Mouse (Mus musculus) left cerebral cortex, postnatal 10 days (tissue): ENCODE measurements around the gene Dennd5a. TPM values are rescaled to one million over a fixed set of nuclear protein-coding genes. Genes with fewer than 3 reads are reported as not detected.

Experiments
- DNase-seq, 2 experiments: peaks; one replicate each; pipeline ENCODE4 v3.0.0; 2021 to 2022; ENCODE audit warnings: low spot score in 2 of 2, mixed read lengths in 1 of 2; ENCODE audit errors: extremely low spot score in 1 of 2
- intact Hi-C: fragments of 180-260 bp; cut with DNase I; formaldehyde crosslinking; loops from one replicate; pipeline ENCODE4 v1.15.1; 2025
- total RNA-seq, 2 experiments: library from RNA; stranded (reverse); gene quantifications; 2 replicates each; pipeline ENCODE4 v1.2.3; 2021

Gene Dennd5a
- total RNA-seq, 2 experiments from 2014 or later: 150 to 152 TPM

DNA sequence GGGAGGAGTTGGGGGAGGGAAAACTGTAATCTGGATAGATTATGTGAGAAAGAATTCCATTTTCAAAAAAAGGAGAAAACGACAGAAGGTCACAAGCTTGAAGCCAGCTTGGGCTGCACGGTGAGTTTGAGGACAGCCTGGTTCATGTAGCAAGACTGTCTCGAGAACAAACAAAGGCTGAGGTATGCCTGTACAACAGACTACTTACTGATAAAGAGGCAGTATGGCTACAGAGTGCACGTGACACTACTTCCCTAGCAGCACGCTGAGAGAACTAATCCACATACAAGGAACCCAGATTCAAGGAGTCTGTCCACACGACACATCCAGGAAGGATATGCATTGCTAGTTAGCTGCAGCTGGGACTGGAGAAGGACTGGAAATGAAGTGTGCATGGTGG, 100.9 kb downstream of the Dennd5a start:
- intact Hi-C loops: no loop called here
- no peak for DNase-seq

DNA sequence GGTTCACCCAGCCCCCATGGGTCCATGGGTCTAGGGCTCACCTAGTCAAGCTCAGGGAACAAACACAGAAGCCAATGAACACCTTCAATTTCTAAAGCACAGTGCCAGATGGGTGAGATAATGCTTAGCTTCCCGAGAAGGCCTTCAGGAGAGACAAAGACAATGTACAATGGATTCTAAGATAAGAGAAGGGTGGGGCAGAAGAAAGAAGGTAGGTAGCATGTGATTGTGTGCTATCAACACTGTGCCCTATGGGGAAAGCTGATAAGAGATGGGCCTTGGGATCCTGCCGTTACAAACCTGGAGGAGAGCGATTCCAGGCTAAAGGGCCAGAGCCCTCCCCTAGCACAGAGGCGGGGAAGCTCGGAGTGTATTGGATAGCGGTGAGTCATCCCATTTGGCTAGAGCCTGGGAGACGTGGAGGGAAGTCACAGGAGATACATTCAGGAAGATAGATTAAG, 107.5 kb downstream of the Dennd5a start:
- intact Hi-C loops: no loop called here
- DNase-seq: no peak

DNA sequence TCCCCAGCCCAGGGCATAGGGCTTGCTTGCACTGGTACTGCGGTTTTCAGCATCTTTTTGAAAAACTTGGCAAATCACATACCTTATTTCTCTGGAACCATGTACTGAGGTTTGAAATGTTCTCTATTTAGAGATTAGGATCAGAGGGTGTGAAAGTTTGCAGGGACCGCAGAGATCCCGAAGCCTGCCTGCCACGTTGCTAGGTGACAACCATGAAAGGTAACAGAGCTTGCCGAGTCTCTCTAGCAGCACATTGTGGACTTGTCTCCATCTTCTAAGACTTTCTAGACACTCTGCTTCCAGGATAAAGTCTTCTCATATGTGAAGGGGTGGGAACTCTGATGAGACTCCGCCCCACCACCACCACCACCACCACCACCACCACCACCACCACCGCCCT, 108.3 kb downstream of the Dennd5a start:
- intact Hi-C loops: no loop called here
- DNase-seq: peak in 1 of 2 experiments; percentile 14

- intact Hi-C loops: no loop called here
Measured at GRCm38 (mm10) chr7:109850531-109850930, 109.7 kb downstream of the Dennd5a start.

DNA sequence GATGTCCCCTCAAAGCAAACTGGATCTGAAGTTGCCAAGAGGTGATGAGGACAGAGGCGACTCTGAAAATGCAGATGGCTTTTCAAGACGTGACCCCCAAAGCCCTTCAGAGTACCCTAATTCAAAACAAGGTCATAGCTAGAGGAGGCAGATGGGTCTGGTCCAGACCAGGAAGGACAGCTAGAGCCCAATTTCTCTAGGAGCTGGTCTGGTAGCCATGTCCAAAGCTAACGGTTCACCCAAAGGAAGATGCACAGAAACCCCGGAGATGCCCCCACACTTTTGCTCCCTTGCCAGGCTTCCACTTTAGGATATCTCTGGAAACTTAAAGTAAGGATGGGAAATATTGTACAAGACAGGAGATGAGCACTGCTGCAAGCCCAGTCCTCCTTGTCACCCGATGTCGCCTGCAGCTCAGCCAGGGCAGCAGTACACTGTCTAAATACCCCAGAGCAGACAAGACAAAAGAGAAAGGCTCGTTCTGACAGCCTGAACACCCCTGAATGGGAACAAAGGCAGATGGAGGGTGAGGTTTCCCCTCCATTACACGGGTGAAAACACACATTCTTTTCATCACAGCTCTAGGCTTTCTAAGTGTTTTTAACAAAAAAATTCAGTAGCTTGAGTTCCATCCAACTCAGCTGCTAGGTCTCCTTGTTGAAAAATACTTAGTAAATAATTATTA, 110.4 kb downstream of the Dennd5a start:
- no peak for DNase-seq

More at GRCm38 (mm10) chr7:109850531-109850930, 109.7 kb downstream of the Dennd5a start:
- no peak for DNase-seq

DNA sequence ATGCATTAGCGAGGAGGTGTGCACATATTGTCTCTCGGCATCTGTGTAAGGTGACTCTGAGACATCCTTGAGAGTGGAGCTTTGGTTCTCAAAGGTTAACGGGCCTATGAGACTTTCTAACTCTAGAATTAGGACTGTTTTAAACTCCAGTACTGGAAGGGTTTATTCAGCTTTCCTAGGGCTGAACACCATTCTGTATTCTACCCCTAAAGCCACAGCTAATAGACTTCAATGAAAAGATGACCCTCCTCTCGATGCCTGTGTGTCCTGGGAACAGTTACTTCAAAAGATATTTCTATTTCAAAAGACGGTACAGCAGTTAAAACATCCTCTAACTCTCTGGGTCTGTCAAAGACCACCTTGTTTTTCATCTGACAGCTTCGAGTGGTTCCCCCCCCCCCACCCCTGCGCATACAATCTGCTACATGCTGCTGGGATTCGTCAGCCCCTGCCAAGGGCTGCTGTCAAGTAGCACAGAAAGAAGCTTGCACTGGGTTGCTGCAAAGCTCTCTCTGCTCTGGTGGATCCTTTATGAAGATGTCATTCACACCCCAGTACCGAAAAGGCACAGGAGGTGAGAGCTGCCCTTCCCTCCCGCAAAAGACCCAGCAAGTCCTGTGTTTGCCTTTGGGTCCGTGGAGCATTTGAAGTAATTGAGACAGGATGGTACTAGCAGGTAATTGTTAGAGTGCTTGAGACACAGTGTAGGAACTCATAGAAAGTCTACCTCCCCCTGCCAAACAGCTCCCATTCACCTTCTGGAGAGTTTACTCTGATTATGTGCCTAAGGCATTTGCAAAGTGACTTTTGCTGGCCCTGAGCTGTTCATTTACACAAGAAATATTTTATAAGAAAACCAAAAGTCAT, 111.2 kb downstream of the Dennd5a start:
- intact Hi-C loops: no loop called here

More for the DNA sequence above, 110.4 kb downstream of the Dennd5a start:
- intact Hi-C loops: no loop called here

DNA sequence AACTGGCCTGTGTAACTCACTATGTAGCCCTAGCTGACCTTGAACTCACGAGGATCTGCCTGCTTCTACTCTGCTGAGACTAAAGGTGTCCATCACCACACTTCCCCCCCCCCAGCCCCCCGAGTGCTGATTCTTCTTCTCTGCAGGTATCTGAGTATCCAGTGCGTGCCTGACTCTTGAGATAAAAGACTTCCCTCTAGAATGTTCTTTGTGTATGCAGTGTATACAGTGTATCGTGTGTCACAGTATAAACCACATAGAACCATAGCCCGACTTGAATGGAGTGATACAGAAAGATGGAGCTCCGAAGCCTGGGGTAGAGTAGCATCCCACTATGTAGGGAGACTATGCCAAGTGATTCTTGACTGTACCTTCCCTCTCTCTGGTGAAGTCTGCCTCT, 116.2 kb downstream of the Dennd5a start:
- intact Hi-C loops: no loop called here
- DNase-seq: no peak

More for the DNA sequence above, 111.2 kb downstream of the Dennd5a start:
- DNase-seq: no peak

Other genes with a start within 250 kb of the Dennd5a start
- gene BC051019, start 236.6 kb downstream of the Dennd5a start, total RNA-seq: not detected
- not detected for gene Ascl3, start 228.7 kb downstream of the Dennd5a start, total RNA-seq
- 10 to 100 TPM; 67.3 to 71.1 TPM for gene Tmem9b, start 207.6 kb downstream of the Dennd5a start, total RNA-seq
- gene Nrip3, start 178.4 kb downstream of the Dennd5a start, total RNA-seq: 10 to 100 TPM; 81.7 to 83.3 TPM
- gene Scube2, start 94.8 kb downstream of the Dennd5a start, total RNA-seq: 1 to 10 TPM in 1 of 2 experiments, under 1 TPM in 1; 0.79 to 1.1 TPM
- gene Tmem41b, start 26.5 kb upstream of the Dennd5a start, total RNA-seq: 10 to 100 TPM; 53.1 to 55.0 TPM
- gene Ipo7, start 57.8 kb upstream of the Dennd5a start, total RNA-seq: 10 to 100 TPM; 88.9 to 90.7 TPM
- gene Zfp143, start 100.7 kb upstream of the Dennd5a start, total RNA-seq: 1 to 10 TPM; 8.2 to 9.4 TPM
- gene Wee1, start 161.6 kb upstream of the Dennd5a start, total RNA-seq: 1 to 10 TPM; 8.1 to 9.3 TPM